Mouse (Mus musculus): ENCODE measurements around the gene Tas2r135. TPM values are rescaled to one million over a fixed set of nuclear protein-coding genes. Genes with fewer than 3 reads are reported as not detected.

Gene Tas2r135
- total and polyA plus RNA-seq, 3 experiments = not detected

DNA sequence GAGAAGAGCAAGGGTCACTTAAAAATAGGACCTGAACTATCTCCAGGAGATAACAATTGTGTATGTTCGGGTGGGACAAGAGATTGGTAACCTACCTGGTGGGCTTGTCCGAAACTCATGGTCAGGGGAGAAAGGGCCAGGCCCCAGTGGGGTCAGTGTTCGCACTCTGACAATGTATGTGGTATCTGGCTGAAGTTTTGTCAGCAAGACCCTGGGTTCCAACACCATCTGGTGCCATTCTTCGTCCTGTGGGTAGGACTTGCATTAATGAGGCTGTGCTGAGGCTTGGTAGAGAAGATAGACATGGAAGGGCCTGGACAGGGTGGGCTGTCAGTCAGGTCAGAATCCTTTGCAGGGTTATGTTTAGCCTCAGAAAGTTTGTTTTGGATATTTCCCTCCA, 41.2 kb upstream of the Tas2r135 start:
- Histone ChIP-seq H3K27ac (ENCODE audit: control insufficient read depth, low read depth, low read length) (no peak overlapping the region), H3K36me3 (ENCODE audit: control insufficient read depth in 1 of 2, insufficient read depth in 2 of 2, low read length in 2 of 2) (peaks cover 0 to 2% of the 10 kb centered on the region in 2 experiments; a peak in 2 of 4 replicates), H3K4me1 (ENCODE audit: control insufficient read depth in 1 of 2, insufficient read depth in 2 of 2, low read length in 2 of 2) (peaks cover 0 to 11% of the 10 kb centered on the region in 2 experiments; a peak in 2 of 4 replicates), H3K9ac (ENCODE audit: control insufficient read depth, low read depth, low read length, poor library complexity, severe bottlenecking) (no peak overlapping the region), H3K79me2 (ENCODE audit: control insufficient read depth, insufficient read depth, low read length, poor library complexity) (no peaks in the 10 kb centered on the region), H3K9me3 (replicated peaks; ENCODE audit: insufficient read depth, low read length) (no peaks in the 10 kb centered on the region), H3K27me3 (ENCODE audit: control insufficient read depth in 1 of 2, insufficient read depth in 2 of 2, low read length in 2 of 2) (peaks cover 0 to 2% of the 10 kb centered on the region in 2 experiments; a peak in 1 of 4 replicates), H3K4me3 (ENCODE audit: control insufficient read depth in 1 of 2, insufficient read depth in 1 of 2, low read depth in 2 of 2, low read length in 2 of 2) (no peak overlapping the region)
- DNase-seq (ENCODE audit: low read depth, low spot score) = no peak
- TF ChIP-seq ETS1 (IDR thresholded peaks at IDR 0.05; ENCODE audit: low read depth, low read length) = no peak
- no peak for TF ChIP-seq POLR2AphosphoS5 (IDR thresholded peaks at IDR 0.05; ENCODE audit: borderline replicate concordance, low read depth, low read length)
- TF ChIP-seq TCF12 (IDR thresholded peaks at IDR 0.05; ENCODE audit: low read depth, low read length) = no peak
- no peak for TF ChIP-seq CHD1 (IDR thresholded peaks at IDR 0.05; ENCODE audit: low read depth, low read length)
- TF ChIP-seq USF2 (IDR thresholded peaks at IDR 0.05; ENCODE audit: borderline replicate concordance in 1 of 2, insufficient read depth in 1 of 2, low read depth in 1 of 2, low read length in 2 of 2) = no peak
- TF ChIP-seq ZNF384 (IDR thresholded peaks at IDR 0.05; ENCODE audit: low read depth, low read length) = no peak
- no peak for TF ChIP-seq ELF1 (IDR thresholded peaks at IDR 0.05; ENCODE audit: low read depth, low read length)
- no peak for TF ChIP-seq BHLHE40 (IDR thresholded peaks at IDR 0.05; ENCODE audit: borderline replicate concordance, low read depth, low read length)

DNA sequence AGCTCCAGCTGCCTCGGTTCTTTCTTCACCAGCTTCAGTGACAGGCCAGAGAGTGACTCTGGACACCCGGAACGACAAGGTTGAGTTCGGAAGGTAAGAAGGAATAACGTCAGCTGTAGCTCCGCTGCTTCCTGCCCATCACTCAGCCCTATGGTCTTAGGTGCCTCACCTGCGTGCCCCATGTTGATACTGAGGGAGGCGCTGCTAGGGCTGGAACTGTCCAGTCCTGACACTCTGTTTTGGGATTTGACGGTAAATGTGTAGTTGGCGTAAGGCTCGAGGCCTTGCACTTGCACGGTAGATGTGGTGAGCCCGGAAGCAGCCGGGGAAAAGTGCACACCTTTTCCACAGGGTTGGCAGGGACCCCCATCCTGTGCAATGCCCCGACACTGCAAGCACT, 40.6 kb upstream of the Tas2r135 start:
- H3K4me3 ChIP-seq (ENCODE audit: control insufficient read depth in 1 of 2, insufficient read depth in 1 of 2, low read depth in 2 of 2, low read length in 2 of 2) = no peak overlapping the region
- DNase-seq (ENCODE audit: low read depth, low spot score) = no peak
- H3K27me3 ChIP-seq (ENCODE audit: control insufficient read depth in 1 of 2, insufficient read depth in 2 of 2, low read length in 2 of 2) = peaks cover 0 to 2% of the 10 kb centered on the region in 2 experiments; a peak in 1 of 4 replicates
- H3K9me3 ChIP-seq (replicated peaks; ENCODE audit: insufficient read depth, low read length) = no peaks in the 10 kb centered on the region
- H3K36me3 ChIP-seq (ENCODE audit: control insufficient read depth in 1 of 2, insufficient read depth in 2 of 2, low read length in 2 of 2) = peaks cover 0 to 2% of the 10 kb centered on the region in 2 experiments; a peak in 2 of 4 replicates
- H3K79me2 ChIP-seq (ENCODE audit: control insufficient read depth, insufficient read depth, low read length, poor library complexity) = no peaks in the 10 kb centered on the region
- peaks cover 0 to 11% of the 10 kb centered on the region in 2 experiments; a peak in 2 of 4 replicates for H3K4me1 ChIP-seq (ENCODE audit: control insufficient read depth in 1 of 2, insufficient read depth in 2 of 2, low read length in 2 of 2)
- TF ChIP-seq NRF1 (IDR thresholded peaks at IDR 0.05; ENCODE audit: insufficient read depth, low read depth, low read length, poor library complexity, severe bottlenecking) = no peak
- no peak for TF ChIP-seq MAFK (IDR thresholded peaks at IDR 0.05; ENCODE audit: borderline replicate concordance, low read depth, low read length)
- no peak for TF ChIP-seq ZKSCAN1 (IDR thresholded peaks at IDR 0.05; ENCODE audit: low read depth, low read length)
- no peak for TF ChIP-seq CHD2 (IDR thresholded peaks at IDR 0.05; ENCODE audit: low read length)
- no peak for TF ChIP-seq TBP (IDR thresholded peaks at IDR 0.05; ENCODE audit: low read depth, low read length)
- no peak for TF ChIP-seq EP300 (IDR thresholded peaks at IDR 0.05; ENCODE audit: low read depth in 1 of 2, low read length in 2 of 2)
- no peak for TF ChIP-seq TCF12 (IDR thresholded peaks at IDR 0.05; ENCODE audit: low read depth, low read length)
- TF ChIP-seq ZNF384 (IDR thresholded peaks at IDR 0.05; ENCODE audit: low read depth, low read length) = no peak
- no peak for TF ChIP-seq HCFC1 (IDR thresholded peaks at IDR 0.05; ENCODE audit: low read depth, low read length)
- TF ChIP-seq E2F4 (IDR thresholded peaks at IDR 0.05; ENCODE audit: borderline replicate concordance, low read depth, low read length) = no peak
- no peak for TF ChIP-seq RCOR1 (IDR thresholded peaks at IDR 0.05; ENCODE audit: low read depth, low read length)
- no peak for TF ChIP-seq CHD1 (IDR thresholded peaks at IDR 0.05; ENCODE audit: low read depth, low read length)
- no peak for TF ChIP-seq ELF1 (IDR thresholded peaks at IDR 0.05; ENCODE audit: low read depth, low read length)
- no peak for TF ChIP-seq POLR2AphosphoS2 (IDR thresholded peaks at IDR 0.05; ENCODE audit: low read length)
- no peak for TF ChIP-seq MXI1 (IDR thresholded peaks at IDR 0.05; ENCODE audit: low read depth, low read length)
- TF ChIP-seq ZMIZ1 (IDR thresholded peaks at IDR 0.05; ENCODE audit: low read depth, low read length) = no peak
- no peak for TF ChIP-seq GATA1 (IDR thresholded peaks at IDR 0.05; ENCODE audit: low read depth, low read length)
- no peak overlapping the region for H3K27ac ChIP-seq (ENCODE audit: control insufficient read depth, low read depth, low read length)
- H3K9ac ChIP-seq (ENCODE audit: control insufficient read depth, low read depth, low read length, poor library complexity, severe bottlenecking) = no peak overlapping the region
